Mouse (Mus musculus) frontal cortex, postnatal 14 days (tissue): ENCODE data around the gene Arfgap3.

Experiments
- DNase-seq, 2 experiments: peaks; one replicate each; pipeline ENCODE4 v3.0.0; 2022; ENCODE audit warnings: low spot score in 2 of 2

Gene Arfgap3

GRCm38 (mm10) chr15:83252060-83252459 lies 98.0 kb downstream of the Arfgap3 start:
- no peak for DNase-seq

DNA sequence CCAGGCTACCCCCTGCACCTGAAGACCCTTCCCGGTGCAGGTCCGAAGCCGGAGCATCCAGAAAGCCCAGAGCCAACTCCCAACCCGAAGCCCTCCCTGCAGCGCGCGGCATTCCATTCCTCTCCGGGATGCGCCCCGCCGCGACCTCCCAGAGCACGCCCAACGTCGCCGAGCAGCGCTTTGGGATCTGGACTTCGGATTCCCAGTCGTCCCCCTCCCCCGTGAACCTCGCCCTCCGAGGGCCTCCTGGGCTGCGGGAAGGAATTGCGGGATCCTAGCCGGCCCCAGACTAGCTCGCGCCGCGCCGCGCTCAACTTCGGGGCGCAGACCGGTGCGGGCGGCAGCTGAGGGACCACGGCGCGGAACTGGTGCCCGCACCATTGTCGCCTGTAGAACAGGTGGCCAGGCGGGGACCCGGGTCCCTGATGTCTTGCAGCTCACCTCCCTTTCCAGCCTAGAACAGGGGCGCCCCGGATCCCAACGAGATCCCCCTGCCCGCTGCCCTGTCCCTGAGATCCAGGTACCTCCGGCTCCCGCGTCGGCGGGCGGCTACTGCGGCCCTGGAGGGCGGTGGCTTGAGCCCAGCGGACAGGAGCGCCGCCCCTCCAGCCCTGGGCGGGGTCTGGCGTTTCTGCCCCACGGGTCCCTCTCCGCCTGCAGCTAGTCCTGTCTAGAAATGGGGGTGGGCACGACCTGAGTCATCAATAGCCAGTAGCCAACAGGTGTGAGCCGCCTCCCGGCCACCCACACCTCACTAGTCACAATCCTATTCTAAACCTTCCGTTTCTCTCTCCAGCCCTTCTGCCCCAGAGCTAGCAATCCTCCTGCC lies 98.7 kb downstream of the Arfgap3 start, which contains the start of gene A4galt:
Gene A4galt (minus strand): TSS at position 599 of the 829 bp plus-strand sequence.
- DNase-seq, result no peak

- DNase-seq, result no peak
Measured at GRCm38 (mm10) chr15:83250651-83251175, 99.3 kb downstream of the Arfgap3 start.
